Mouse (Mus musculus) mouse embryonic stem cell (cell line): Measurements from ENCODE around the gene Krt35.

Source experiments
- in situ Hi-C, 2 experiments: fragments of 300-500 bp; cut with MboI; formaldehyde crosslinking; loops; 1 replicate in 1 of 2; 3 replicates in 1 of 2; pipeline ENCODE4 v1.14.3; 2019 to 2020; ENCODE audit warnings: low sequenced_read_pairs in 2 of 2, low pct_unique_long_range_greater_than_20kb in 1 of 2, mixed read lengths in 1 of 2; ENCODE audit not compliant: unreplicated experiment in 1 of 2

The Krt35 gene

GRCm38 (mm10) chr11:100073873-100074272, 22.2 kb downstream of the Krt35 start:
- in situ Hi-C loops, result no loop called here

DNA sequence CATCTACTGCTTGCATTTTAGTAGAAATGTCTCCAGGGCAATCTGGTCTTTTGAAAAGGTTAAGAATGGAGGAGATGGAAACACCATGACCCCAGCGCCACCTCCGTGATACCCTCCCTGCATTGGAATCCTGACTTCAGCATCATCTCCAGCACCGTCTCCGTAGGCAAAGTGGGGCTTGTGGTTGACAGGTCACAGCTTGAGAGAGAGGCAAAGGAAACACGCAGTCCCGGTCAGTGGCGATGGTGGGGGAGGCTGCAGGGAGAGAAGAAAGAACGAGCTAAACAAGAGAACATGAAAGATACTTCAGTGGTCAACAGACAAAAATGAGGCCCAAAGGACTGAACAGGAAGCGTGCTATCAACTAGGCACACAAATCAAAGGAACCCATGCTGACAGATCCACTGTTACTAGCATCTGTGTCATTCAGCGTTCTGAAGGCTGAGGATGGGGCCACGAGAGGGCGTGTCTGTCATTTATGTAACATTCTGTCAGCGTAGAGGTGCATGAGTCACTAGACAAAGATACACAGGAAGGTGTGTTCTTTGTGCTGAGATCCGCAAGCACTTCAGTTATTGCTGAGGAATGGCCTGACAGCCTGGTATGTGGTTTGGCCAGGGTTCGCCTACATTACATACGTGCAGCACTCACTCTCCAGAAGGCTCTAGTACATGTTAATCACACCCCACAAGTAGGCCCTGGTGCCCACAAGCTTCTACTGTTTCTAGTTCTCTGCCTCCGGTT, 28.6 kb downstream of the Krt35 start:
- in situ Hi-C loops, result loop anchor here in 1 of 2 experiments (10.0 kb wide), 1 partner anchor 227 kb away; no protein-coding TSS in a partner anchor

- in situ Hi-C loops, result loop anchor here in 1 of 2 experiments (10.0 kb wide), 1 partner anchor 228 kb away; no protein-coding TSS in a partner anchor
These were observed 29.6 kb downstream of the Krt35 start for GRCm38 (mm10) chr11:100066236-100067010.

GRCm38 (mm10) chr11:100058875-100059274, 37.2 kb downstream of the Krt35 start:
- in situ Hi-C loops, result no loop called here

DNA sequence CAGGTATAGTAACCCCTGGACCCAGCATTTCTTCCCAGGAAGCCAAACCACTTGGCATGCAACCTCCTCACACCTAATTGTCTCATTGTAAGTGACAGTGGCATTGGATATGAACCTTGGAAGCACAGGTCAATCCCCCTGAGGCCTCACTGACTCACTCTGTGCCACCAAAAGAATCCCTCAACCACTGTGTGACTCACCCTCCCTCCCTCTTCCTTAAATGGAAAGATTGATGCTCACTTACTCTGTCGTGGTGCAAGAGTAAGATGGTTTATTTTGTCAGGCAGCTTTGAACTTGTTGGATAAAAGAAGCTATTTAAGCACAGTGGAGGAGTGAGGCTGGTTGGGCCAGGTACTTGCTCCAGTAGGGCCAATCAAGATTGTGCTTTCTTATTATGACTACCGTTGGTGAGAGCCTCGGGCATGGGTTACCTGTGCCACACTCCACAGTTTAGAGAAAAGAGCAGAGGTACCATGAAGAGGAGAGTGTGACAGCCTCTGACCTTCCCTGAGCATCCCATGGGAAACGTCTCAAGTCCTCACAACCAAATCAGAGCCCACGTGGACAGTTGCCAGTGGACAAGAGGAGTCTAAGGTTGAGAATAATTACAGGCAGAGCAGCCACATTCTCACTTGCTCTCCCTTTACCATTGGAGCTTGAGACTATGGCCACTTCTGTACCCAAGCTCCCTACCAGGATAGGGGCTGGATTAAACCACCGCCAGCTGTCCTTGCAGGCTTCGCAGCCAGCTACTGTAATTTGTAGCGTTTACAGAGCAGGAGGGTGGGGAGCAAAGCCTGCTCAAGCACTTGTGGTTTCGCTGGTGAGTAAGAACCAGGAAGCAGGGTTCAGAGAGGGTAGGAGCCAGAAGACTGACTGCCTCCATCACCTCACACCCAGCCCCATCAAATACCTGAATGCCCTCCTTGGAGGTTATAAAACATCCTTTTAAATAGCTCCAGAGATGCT, 40.1 kb downstream of the Krt35 start:
- in situ Hi-C loops, result no loop called here

DNA sequence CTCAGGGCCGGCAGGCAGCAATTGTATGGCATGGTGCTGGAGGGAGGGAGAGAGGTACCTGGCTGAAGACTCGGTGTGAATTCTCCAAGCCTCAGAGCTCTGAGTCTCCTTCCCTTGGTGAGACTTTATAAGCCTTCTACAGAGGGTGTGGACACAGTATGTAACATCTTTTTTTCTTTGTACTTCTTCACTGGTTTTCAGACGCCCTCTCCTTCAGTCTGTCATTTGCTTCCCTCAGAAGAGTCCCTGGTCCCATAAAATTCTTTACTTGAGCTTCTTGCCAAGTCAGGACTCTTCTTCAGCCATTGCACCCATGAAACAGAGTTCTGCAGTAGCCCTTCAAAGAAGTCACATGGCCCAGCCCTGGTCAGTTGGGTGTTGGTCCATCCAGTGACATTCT, 45.6 kb downstream of the Krt35 start, which contains the start of gene Krt31:
Krt31 (minus strand) TSS at position 101 of the 400 bp plus-strand sequence.
- in situ Hi-C loops, result no loop called here

DNA sequence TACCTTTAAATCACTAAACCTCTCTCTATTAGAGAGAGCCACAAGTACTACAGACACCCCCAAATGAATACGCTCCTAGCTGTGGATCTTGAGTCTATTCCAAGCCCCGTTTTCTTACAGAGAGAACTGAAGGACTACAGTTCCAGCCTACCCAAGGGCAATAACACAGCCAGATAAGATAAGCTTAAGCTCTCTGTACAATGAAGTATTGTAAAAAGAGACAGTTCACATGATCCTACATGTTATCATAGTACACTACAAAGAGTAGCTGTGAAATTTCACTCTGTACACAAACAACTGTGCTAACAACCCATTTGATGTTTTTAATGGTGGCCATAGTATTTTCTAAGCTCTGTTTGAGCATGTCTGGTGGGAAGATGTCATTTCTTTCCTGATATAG, 48.8 kb downstream of the Krt35 start:
- in situ Hi-C loops, result no loop called here

GRCm38 (mm10) chr11:100046303-100046866, 49.7 kb downstream of the Krt35 start:
- in situ Hi-C loops, result no loop called here
